In genomic region chr4:81430105-81430504, GRCm38 (mm10) we compare ENCODE assay signal across 13 mouse cellular contexts. TPM values are rescaled to one million over a fixed set of nuclear protein-coding genes. Genes with fewer than 3 reads are reported as not detected.
DNase-seq lines count a peak whose midpoint lies in the region; ATAC-seq and TF ChIP-seq lines count a peak whose summit lies in the region.
"Had no signal": no experiment of that assay in that cellular context is flagged by ENCODE, and none has a peak within 500 bp of the region (broad histone marks: within the 10 kb centered on the region; RNA-seq: fewer than 3 reads in every experiment).

No protein-coding gene starts in this region.

- H3K4me3 ChIP-seq in intestine, embryonic 16.5 days (ENCODE audit: low read length): no peak overlapping the region
- H3K4me3 ChIP-seq in intestine, postnatal 0 days (ENCODE audit: low read depth, low read length): no peak overlapping the region

- no peaks in the 10 kb centered on the region for H3K27me3 ChIP-seq in intestine, embryonic 16.5 days (replicated peaks; ENCODE audit: control insufficient read depth, insufficient read depth, low read length)
- H3K27me3 ChIP-seq in intestine, postnatal 0 days (replicated peaks; ENCODE audit: control insufficient read depth, insufficient read depth, low read length): no peaks in the 10 kb centered on the region

- TF ChIP-seq CTCF in intestine, postnatal 0 days (IDR thresholded peaks at IDR 0.05; ENCODE audit: low read depth): no peak

- H3K4me1 ChIP-seq in intestine, embryonic 16.5 days (ENCODE audit: control insufficient read depth, insufficient read depth, low read length): peaks cover 7% of the 10 kb centered on the region
- H3K4me1 ChIP-seq in intestine, postnatal 0 days (replicated peaks; ENCODE audit: control insufficient read depth, insufficient read depth, low read length): no peaks in the 10 kb centered on the region

- WGBS in intestine, embryonic 16.5 days: 70% methylated on average over 3 of the region's 3 CpGs
- 72% methylated on average over 3 of the region's 3 CpGs for WGBS in intestine, postnatal 0 days

- no peaks in the 10 kb centered on the region for H3K36me3 ChIP-seq in intestine, embryonic 16.5 days (ENCODE audit: control insufficient read depth, insufficient read depth, low read length)
- H3K36me3 ChIP-seq in intestine, postnatal 0 days (ENCODE audit: control insufficient read depth, insufficient read depth): no peaks in the 10 kb centered on the region

- DNase-seq in cerebellum, adult 11 months: no peak
- peak; percentile 68 for DNase-seq in 3T3-L1 (ENCODE audit: low read depth, low spot score)
- DNase-seq in cerebellum, postnatal 10 days: peak; percentile 23 to 34
- no peak for DNase-seq in spleen, adult 12 weeks (ENCODE audit: low spot score)
- no peak for DNase-seq in embryo, embryonic 9.5 days (ENCODE audit: extremely low spot score)
- DNase-seq: B cell, adult 2 months; embryo, embryonic 11 days; right cerebral cortex, adult 18-20 months; thymus, adult 2 months had no signal

- H3K9ac ChIP-seq in intestine, embryonic 16.5 days (ENCODE audit: low read depth, low read length): no peak overlapping the region
- no peak overlapping the region for H3K9ac ChIP-seq in intestine, postnatal 0 days (ENCODE audit: low read depth, low read length)
- H3K9ac ChIP-seq: liver, embryonic 14.5 days had no signal

- H3K9me3 ChIP-seq in intestine, embryonic 16.5 days (ENCODE audit: control insufficient read depth, low read length): no peaks in the 10 kb centered on the region
- H3K9me3 ChIP-seq in intestine, postnatal 0 days (ENCODE audit: control insufficient read depth): no peaks in the 10 kb centered on the region

- ATAC-seq in cerebellum, adult (ENCODE audit: insufficient number of reproducible peaks, low FRiP score, low TSS enrichment): peak; percentile 59; the same call in 1 of the 2 replicates
- no peak for ATAC-seq in intestine, embryonic 16.5 days
- no peak for ATAC-seq in intestine, postnatal 0 days

- 0 out of 2 replicates have a peak overlapping the region, but pooled peaks have one; percentile 14 for H3K27ac ChIP-seq in intestine, embryonic 16.5 days (ENCODE audit: low read length)
- H3K27ac ChIP-seq in intestine, postnatal 0 days (ENCODE audit: low read depth, low read length): no peak overlapping the region
- H3K27ac ChIP-seq: liver, embryonic 14.5 days had no signal

- no peak overlapping the region for H3K4me2 ChIP-seq in intestine, embryonic 16.5 days (ENCODE audit: low read depth, low read length)
- H3K4me2 ChIP-seq in intestine, postnatal 0 days (replicated peaks; ENCODE audit: low read depth): no peak overlapping the region

RNA-seq across cellular contexts. Expression of gene Mpdz, which starts 12.5 kb away (rescaled TPM):
- polyA plus RNA-seq in intestine, embryonic 16.5 days (2015; fragmentation: Nextera tagmentation; extraction: Ambion mirVana): 13.7 and 13.9 TPM in 2 replicates
- 4.3 and 4.5 TPM in 2 replicates for polyA plus RNA-seq in intestine, postnatal 0 days (2015; fragmentation: Nextera tagmentation; extraction: Ambion mirVana)

Comparison
In these comparisons a context has a peak if more than half of its experiments do, and no peak if none do; other contexts are left out.
1. DNase-seq: peak in 3T3-L1 (single experiment) and cerebellum, postnatal 10 days (2 of 2); none in cerebellum, adult 11 months (single experiment), spleen, adult 12 weeks (single experiment) and embryo, embryonic 9.5 days (single experiment).